Mouse (Mus musculus) ES-E14 (cell line): ENCODE results near the gene Podn.

Experiments used
- CHD2 ChIP-seq: IDR thresholded peaks from 2 replicates; pipeline ENCODE4 v1.6.1; 2014; ENCODE audit warnings: mild to moderate bottlenecking, low read depth, low read length, inconsistent platforms
- MAFK ChIP-seq: IDR thresholded peaks from 2 replicates; pipeline ENCODE4 v1.6.1; 2014; ENCODE audit warnings: mild to moderate bottlenecking, low read depth, low read length, inconsistent platforms; ENCODE audit not compliant: insufficient read depth
- ZC3H11A ChIP-seq: IDR thresholded peaks from 2 replicates; pipeline ENCODE4 v1.6.1; 2012; ENCODE audit warnings: low read depth, mild to moderate bottlenecking, inconsistent platforms, low read length, borderline replicate concordance
- ZNF384 ChIP-seq: IDR thresholded peaks from 2 replicates; pipeline ENCODE4 v1.6.1; 2012; ENCODE audit warnings: low read depth, low read length, inconsistent platforms

GRCm38 (mm10) chr4:108045136-108046107, 50.8 kb downstream of the Podn start:
- TF ChIP-seq ZC3H11A (no peak), CHD2 (no peak), MAFK (no peak), ZNF384 (no peak)
